Mouse (Mus musculus): ENCODE measurements around the gene Styx.
A peak's percentile ranks its signal among the peaks of the same experiment; 100 is the strongest.

The Styx gene

GRCm38 (mm10) chr14:45350931-45351859 is at the start of gene Styx:
TSS of gene Styx (plus strand) at chr14:45351093.
- peak; percentile 94 for DNase-seq (ENCODE audit: low read depth, low spot score)

GRCm38 (mm10) chr14:45303939-45304338 is 47.0 kb upstream of the Styx start:
- DNase-seq (ENCODE audit: low read depth, low spot score): no peak

GRCm38 (mm10) chr14:45304389-45304788 is 46.5 kb upstream of the Styx start:
- DNase-seq (ENCODE audit: low read depth, low spot score): no peak

GRCm38 (mm10) chr14:45305852-45306251 is 45.0 kb upstream of the Styx start:
- DNase-seq (ENCODE audit: low read depth, low spot score): no peak

GRCm38 (mm10) chr14:45307630-45308328 is 43.1 kb upstream of the Styx start:
- no peak for DNase-seq (ENCODE audit: low read depth, low spot score)

GRCm38 (mm10) chr14:45309646-45310045 is 41.2 kb upstream of the Styx start:
- no peak for DNase-seq (ENCODE audit: low read depth, low spot score)

GRCm38 (mm10) chr14:45310101-45310500 is 40.8 kb upstream of the Styx start:
- DNase-seq (ENCODE audit: low read depth, low spot score): no peak

GRCm38 (mm10) chr14:45316927-45317326 is 34.0 kb upstream of the Styx start:
- DNase-seq (ENCODE audit: low read depth, low spot score): no peak

GRCm38 (mm10) chr14:45317921-45318411 is 32.9 kb upstream of the Styx start:
- DNase-seq (ENCODE audit: low read depth, low spot score): peak; percentile 9

GRCm38 (mm10) chr14:45318426-45319236 is 32.3 kb upstream of the Styx start, which contains the start of gene Ero1l:
TSS of gene Ero1l (minus strand) at chr14:45318771.
- DNase-seq (ENCODE audit: low read depth, low spot score): peak; percentile 77

GRCm38 (mm10) chr14:45319237-45319610 is 31.7 kb upstream of the Styx start:
- DNase-seq (ENCODE audit: low read depth, low spot score): no peak

- DNase-seq (ENCODE audit: low read depth, low spot score): no peak
Measured at GRCm38 (mm10) chr14:45320111-45320510, 30.8 kb upstream of the Styx start.

- no peak for DNase-seq (ENCODE audit: low read depth, low spot score)
Measured at GRCm38 (mm10) chr14:45321067-45321466, 29.8 kb upstream of the Styx start.

GRCm38 (mm10) chr14:45321622-45322021 is 29.3 kb upstream of the Styx start:
- no peak for DNase-seq (ENCODE audit: low read depth, low spot score)

GRCm38 (mm10) chr14:45322450-45322849 is 28.4 kb upstream of the Styx start:
- no peak for DNase-seq (ENCODE audit: low read depth, low spot score)

GRCm38 (mm10) chr14:45323320-45323719 is 27.6 kb upstream of the Styx start:
- no peak for DNase-seq (ENCODE audit: low read depth, low spot score)

GRCm38 (mm10) chr14:45325471-45325870 is 25.4 kb upstream of the Styx start:
- no peak for DNase-seq (ENCODE audit: low read depth, low spot score)

- no peak for DNase-seq (ENCODE audit: low read depth, low spot score)
Measured at GRCm38 (mm10) chr14:45328072-45328713, 22.7 kb upstream of the Styx start.

GRCm38 (mm10) chr14:45329018-45329588 is 21.8 kb upstream of the Styx start:
- DNase-seq (ENCODE audit: low read depth, low spot score): no peak

- DNase-seq (ENCODE audit: low read depth, low spot score): peak; percentile 95
Measured at GRCm38 (mm10) chr14:45329589-45330181, 21.2 kb upstream of the Styx start, which contains the start of gene Psmc6. TSS of gene Psmc6 (plus strand) at chr14:45329788.
